Mouse (Mus musculus) 3134 (cell line): ENCODE data around the gene Zglp1.
"Not testable (repeated sequence)": the region's sequence is repeated elsewhere in the genome, so short reads cannot be mapped to it uniquely, and the experiment has no call there.

Experiments
- DNase-seq: peaks from one replicate; pipeline ENCODE4 v3.0.0-alpha.2; 2011; ENCODE audit warnings: low spot score; ENCODE audit not compliant: insufficient read length; ENCODE audit errors: extremely low read depth

Zglp1 gene

DNA sequence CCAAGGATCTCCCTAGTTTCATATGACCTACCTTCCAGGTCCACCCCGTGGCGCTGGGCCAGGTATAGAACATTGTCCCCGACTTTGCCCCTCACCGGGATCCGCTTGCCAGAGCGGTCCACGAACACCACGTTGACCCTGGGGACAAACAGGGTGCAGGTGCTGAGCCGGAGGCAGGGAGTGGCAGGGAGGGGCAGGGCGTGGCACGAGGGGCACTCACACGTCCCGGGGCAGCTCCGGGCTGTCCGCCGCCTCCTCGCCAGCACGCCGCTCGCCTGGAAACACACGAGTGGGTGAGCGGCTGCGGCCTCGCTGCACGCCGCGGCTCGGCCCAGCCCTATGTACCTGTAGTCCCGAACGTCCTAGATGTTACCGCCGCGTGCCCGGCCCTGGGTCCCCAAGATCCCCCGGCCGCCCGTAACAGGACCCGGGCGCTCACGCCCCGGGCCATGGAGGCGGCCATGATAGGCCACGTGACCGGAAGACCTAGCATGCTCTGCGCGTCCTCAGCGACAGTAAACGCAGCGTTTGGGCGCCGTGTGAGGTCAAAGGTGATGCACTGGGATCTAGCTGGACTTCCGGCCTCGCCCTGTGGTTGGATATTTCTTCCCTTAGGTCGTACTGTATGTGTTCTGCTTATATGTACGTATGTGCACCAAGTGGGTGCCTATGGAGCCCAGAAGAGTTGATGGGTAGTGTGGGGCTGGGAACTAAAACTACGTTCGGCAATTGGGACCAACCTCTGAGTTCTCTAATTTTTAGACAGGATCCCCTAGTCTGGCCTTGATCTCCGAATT is 6.3 kb upstream of the Zglp1 start, which contains the start of the genes Gm49373 and Fdx1l:
Gene Gm49373 (minus strand): TSS at position 53 of the 797 bp plus-strand sequence.
Gene Fdx1l (minus strand): TSS at position 571 of the 797 bp plus-strand sequence.
- peak; percentile 89 for DNase-seq

DNA sequence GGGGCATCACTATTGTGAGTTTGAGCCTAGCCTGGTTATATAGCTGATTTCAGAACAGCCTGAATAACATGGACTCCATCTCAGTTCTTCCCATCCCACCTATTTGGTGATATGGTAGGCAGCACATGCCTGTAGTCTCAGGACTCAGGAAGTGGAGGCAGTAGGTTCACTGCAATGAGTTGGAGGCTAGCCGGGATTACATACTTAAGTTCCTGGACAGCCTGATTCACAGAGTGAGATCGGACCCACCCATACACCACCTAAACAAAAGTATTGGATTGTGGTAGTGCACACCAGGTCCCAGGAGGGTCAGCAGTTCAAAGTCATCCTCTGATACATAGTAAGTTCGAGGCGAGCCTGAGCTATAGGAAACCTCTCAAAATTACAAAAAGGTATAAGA is 5.7 kb upstream of the Zglp1 start:
- DNase-seq: peak; percentile 28

DNA sequence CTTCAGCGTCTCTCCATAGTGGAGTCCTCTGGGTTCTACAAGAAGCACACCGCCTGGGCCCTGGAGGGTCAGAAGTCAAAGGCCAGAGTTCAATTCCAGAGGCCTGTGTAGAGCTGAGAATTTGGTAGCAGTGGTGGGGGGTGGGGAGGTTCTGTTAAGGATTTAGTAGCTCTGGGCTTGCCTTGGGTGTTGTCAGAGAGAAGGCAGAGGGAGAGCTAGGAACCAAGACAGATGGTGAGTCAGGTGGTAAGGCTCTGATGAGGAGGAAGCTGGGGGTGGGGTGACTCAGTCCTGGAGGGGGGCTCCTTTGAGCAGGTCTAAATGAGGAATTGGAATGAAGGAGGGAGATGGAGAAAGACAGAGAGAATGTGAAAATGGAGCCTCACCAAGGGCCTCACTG is 4.0 kb downstream of the Zglp1 start:
- DNase-seq: no peak

DNA sequence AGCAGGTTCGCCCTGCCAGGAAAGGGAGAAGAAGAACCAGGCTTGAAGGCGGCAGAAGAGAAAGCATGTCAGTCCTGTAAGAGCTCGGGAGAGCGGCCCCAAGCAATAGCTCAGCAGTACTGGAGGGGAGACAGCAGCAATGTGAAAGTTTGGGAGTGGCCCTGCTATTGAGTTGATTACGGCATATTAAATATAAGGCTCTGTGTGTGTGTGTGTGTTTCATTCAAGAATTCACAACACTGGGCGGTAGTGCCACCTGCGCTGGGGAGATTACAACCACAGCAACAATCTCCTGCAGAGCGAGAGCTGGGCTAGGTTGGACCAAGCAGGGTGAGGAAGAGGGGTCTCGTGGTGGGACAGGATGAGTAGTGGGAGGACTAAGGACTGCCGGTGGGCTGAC is 15.3 kb downstream of the Zglp1 start:
- no peak for DNase-seq

DNA sequence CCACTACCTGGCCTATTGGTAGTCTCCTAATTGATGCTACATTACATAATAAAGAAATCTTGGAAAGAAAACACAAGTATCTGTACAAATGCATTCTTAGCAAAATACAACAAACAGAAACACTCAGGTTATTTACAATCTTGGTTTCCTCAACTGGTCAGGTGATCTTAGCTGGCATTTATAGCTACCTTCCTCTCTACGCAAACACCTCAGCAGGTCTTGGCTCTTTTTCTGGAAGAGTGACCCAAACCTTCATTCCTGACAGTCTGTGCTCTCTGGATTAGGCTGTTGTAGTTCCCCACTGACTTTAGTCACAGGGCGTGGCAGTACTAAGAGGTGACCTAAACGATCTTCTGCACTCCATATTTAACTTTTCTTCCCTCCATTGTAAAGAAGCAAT is 21.7 kb downstream of the Zglp1 start:
- DNase-seq: no peak

DNA sequence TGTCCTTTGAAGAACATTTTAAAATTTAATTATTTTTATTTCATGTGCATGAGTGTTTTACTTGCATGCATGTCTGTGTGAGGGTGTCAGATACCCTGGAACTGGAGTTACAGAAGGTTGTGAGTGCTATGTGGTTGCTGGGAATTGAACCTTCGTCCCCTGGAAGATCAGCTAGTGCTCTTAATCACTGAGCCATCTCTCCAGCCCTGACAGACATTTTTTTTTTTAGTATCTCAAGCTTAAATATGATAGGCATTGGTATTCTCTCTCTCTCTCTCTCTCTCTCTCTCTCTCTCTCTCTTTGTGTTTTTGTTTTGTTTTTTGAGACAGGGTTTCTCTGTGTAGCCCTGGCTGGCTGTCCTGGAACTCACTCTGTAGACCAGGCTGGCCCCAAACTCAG is 22.1 kb downstream of the Zglp1 start:
- DNase-seq: not testable (repeated sequence)

DNA sequence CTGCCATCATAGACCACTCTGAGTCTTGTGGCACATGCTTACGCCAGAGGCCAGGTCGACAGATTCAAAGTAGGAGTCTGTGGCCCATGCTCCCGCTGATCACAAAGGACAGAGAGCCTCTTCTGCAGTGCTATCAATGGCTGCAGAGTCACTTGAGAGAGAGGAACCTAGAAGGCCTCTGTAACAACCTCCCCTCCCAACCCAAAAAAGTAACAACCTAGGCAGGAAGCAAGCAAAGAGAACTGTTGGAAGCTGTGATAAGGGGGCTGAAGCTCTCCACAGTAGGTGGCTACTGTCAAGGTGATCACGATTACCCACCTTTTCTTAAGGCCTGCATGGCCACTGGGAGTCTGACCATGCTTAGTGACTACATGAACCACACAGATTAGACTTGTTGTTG is 23.3 kb downstream of the Zglp1 start:
- DNase-seq: no peak

DNA sequence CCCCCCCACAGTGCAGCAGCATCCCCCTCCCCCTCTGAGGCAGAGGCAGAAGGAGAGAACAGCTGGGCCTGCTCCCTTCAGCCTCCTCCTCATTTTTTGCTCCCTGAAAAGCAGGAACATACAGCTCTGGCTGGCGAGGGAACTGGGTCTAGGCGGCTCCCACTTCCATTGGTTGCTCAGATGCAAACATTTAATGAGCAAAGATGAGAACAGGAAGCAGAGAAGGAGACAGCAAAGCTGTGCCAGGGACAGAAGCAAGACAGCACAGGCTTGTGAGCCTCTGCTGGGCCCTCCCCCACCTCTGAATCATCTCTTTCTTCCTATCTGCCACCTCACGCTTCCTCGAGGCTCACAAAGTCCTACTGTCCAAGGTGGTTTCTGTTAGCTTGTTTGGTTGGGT is 25.6 kb downstream of the Zglp1 start:
- no peak for DNase-seq

DNA sequence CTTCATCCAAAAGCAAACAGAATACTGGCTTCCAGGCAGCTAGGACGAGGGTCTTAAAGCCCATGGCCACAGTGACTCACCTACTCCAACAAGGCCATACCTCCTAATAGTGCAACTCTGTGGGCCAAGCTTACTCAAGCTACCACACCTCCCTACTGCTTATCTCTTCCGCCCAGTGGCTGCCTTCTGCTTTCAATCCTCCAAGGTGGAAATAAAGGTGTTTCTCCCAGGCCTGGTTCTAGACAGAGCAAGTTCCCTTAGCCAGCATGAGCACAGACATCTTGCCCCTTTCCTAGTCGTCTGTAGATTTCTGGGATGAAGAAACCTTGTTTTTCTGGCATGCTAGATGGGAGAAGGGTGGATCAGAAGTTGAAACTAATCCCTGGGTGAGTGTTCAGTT is 27.1 kb downstream of the Zglp1 start:
- no peak for DNase-seq

DNA sequence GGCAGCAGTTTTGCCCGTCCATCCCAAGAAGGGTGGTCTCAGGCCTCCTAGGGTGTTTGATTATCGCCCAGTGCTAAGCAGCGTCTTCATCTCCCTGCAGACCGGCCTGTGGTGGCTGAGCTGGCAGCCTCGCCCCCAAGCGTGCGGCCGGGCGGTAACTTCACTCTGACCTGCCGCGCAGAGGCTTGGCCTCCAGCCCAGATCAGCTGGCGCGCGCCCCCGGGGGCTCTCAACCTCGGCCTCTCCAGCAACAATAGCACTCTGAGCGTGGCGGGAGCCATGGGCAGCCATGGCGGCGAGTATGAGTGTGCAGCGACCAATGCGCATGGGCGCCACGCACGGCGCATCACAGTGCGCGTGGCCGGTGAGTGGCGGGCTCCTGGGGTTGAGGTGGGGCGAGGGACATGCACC is 29.4 kb downstream of the Zglp1 start:
- DNase-seq: no peak

DNA sequence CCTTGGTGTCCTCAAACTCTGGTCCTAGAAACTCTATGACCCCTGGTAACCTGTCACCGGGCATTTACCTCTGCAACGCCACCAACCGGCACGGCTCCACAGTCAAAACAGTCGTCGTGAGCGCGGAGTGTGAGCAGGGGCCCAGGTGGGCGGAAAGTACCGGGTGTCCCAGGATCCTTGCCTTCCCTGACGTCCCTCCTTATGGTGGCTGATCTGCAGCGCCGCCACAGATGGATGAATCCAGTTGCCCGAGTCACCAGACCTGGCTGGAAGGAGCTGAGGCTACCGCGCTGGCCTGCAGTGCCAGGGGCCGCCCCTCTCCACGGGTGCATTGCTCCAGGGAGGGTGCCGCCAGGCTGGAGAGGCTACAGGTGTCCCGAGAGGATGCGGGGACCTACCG is 30.2 kb downstream of the Zglp1 start:
- DNase-seq: no peak

DNA sequence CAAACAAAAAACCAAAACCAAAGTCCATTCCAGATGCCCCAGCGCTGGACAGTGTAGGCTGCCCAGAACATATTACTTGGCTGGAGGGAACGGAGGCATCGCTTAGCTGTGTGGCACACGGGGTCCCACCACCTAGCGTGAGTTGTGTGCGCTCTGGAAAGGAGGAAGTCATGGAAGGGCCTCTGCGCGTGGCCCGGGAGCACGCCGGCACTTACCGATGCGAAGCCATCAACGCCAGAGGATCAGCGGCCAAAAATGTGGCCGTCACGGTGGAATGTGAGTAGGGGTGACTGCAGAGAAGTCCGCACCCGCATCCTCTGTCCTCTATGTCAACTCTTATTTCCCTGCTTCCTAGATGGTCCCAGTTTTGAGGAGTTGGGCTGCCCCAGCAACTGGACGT is 30.7 kb downstream of the Zglp1 start:
- no peak for DNase-seq

DNA sequence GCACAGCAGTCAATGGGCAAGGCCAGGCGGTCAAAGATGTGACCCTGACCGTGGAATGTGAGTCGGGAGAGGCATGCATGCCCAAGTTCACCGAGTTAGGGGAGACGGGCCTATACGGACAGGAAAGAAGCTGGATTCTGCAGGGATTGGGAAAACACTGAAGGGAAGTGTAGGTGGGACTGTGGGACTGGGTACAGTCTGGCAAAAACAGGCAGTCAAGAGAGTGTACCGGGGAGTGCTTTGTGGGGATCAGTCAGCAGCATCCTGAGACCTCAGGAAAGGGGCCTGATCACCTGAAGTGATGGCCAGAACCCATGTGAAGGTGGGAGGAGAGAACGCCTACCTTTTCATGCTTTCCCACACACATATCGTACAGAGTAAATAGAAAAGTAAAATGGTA is 31.3 kb downstream of the Zglp1 start:
- no peak for DNase-seq

DNA sequence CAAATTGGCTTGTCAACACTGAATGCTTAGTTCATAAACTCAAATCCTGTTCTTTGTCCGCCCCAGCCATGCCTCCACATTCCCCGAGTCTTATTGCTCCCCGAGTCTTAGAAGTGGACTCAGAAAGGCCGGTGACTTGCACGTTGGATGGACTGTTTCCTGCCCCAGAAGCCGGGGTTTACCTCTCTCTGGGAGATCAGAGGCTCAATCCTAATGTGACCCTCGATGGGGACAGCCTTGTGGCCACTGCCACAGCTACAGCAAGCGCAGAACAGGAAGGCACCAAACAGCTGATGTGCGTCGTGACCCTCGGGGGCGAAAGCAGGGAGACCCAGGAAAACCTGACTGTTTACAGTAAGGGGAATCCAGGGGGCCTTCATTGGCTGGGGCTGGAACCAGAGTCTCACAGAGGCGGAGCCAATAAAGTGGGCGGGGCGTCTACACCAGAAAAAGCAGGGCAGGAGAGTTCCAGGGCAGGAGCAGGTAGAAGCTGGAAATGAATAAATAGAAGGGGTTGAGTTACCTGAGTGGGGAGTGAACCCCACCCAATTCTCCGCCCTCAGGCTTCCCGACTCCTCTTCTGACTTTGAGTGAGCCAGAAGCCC is 32.3 kb downstream of the Zglp1 start:
- no peak for DNase-seq

DNA sequence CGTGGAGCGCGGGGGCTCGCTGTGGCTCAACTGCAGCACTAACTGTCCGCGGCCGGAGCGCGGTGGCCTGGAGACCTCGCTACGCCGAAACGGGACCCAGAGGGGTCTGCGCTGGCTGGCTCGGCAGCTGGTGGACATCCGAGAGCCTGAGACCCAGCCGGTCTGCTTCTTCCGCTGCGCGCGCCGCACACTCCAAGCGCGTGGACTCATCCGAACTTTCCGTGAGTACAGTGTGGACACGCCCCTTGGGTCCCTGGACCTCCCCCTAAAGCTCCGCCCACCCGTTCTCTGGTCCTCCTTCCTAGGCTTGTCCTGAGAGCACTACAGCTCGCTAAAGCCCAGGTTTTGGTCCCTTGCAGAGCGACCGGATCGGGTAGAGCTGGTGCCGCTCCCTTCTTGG is 33.8 kb downstream of the Zglp1 start:
- peak; percentile 70 for DNase-seq

DNA sequence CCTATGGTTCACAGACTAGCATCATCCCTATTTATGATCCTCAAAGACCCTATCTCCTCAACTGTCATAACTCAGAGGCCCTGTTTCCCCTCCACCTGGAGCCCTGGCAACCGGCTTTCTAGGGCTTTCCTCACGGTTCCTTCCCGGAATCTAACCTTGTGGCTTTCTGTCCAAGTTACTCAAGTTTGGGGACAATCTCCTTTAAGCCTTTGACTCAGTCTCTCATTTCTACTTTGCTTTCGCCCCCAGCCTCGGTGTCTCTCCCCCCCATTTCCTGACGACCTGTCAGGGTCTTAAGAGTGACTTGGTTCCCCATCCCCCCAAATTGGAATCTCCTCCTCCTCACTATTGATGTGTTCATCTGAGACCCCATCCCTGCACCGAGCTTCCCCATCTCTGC is 34.4 kb downstream of the Zglp1 start:
- DNase-seq: no peak

DNA sequence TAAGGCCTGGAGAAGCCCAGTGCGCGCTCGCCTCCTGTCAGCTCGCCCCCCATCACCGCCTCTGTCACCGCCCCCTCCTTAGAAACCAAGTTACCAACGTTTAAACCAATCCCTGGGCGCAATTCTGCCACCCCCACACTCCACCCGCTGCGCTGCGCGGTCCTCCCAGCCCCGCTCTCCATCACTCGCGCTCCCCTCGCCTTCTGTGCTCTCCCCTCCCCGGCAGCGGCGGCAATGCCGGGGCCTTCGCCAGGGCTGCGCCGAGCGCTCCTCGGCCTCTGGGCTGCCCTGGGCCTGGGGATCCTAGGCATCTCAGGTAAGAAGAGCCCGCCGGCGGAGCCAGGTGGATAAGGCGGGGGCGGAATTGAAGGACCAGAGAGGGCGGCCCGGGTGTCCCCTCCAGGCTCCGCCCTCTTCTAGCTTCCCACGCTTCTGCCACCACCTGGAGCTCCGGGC is 35.0 kb downstream of the Zglp1 start, which contains the start of gene Icam5:
Gene Icam5 (plus strand): TSS at position 178 of the 456 bp plus-strand sequence.
- DNase-seq: no peak

DNA sequence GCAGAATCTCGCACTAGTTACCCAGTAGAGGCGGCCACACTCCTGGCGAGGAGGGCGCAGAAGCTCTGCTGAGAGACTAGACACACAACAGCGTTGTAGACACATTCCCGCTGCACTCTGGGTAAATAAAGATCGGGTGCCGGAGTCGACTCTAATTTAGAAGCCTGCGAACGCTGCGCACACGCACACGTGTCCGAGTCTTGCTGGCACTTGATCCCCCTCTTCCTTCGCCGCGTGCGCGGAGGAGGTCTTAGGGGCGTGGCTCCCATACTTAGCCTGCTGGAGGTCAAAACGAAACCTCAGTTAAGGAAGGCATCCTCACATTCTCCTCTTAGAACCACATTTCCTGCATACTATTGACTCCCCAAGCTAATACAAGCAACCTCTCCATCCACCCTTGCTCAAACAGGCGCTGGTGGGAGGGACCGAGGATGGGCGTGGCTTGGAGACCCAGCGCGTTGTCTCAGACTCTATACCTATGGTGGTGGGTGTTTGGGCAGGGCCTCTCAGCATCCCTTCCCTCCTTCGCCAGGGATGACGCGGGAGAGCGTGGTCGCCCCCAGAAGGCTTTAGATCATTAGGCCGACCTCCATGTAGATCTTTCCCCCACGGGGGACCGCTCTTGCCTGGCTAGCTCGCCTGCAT is 35.5 kb downstream of the Zglp1 start:
- DNase-seq: peak; percentile 77

DNA sequence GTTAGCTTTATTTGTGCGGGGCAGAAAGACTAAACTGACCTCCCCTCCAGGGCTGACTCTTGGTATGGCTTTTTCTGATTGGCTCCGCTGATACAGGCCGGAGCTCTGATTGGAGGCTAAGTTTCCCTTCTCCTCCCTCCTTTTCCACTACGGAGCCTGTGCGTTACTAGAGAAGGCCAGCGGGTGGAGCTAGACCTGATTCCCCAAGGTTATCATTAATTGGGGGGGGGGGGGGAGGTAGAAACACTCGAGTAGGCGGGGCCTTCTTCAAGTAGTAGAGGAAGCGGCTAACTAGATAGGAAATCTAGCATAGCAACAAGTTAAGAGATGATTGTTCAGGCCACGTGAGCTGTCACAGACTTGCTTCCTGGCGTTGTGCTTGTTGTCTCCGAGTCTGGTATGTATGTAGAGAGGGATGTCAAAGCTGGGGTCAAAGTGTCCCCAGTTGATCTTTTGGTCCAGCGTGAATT is 36.1 kb downstream of the Zglp1 start:
- DNase-seq: peak; percentile 75

DNA sequence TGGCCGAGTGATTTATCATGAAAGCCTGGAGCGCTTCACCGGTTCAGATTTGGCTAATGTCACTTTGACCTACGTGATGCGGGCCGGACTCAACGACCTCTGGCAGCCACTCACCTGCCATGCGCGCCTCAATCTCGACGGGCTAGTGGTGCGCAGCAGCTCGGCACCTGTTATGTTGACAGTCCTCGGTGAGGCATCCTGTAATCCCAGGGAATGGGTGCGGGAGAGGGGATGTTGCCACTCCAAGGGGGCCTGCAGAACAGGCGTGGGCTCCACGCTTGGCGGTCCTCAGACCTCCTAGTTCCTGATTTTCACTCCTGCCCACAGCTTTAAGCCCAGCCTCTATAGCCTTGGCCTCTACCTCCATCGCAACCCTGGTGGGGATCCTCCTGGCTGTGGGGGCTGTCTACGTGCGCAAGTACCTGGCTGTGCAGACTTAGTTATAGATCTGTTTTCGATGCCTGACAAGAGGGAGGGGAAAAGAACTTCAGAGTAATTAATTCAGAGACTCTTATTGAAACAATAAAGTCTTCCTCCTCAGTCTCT is 36.8 kb downstream of the Zglp1 start:
- DNase-seq: no peak
